Mouse (Mus musculus) cerebellum, postnatal 25 days (tissue): Measurements from ENCODE around the gene Nmt2.
A peak's percentile ranks its signal among the peaks of the same experiment; 100 is the strongest.

Experiments
- DNase-seq, 2 experiments: peaks; one replicate each; pipeline ENCODE4 v3.0.0; 2021; ENCODE audit warnings: mixed read lengths in 2 of 2

The Nmt2 gene

DNA sequence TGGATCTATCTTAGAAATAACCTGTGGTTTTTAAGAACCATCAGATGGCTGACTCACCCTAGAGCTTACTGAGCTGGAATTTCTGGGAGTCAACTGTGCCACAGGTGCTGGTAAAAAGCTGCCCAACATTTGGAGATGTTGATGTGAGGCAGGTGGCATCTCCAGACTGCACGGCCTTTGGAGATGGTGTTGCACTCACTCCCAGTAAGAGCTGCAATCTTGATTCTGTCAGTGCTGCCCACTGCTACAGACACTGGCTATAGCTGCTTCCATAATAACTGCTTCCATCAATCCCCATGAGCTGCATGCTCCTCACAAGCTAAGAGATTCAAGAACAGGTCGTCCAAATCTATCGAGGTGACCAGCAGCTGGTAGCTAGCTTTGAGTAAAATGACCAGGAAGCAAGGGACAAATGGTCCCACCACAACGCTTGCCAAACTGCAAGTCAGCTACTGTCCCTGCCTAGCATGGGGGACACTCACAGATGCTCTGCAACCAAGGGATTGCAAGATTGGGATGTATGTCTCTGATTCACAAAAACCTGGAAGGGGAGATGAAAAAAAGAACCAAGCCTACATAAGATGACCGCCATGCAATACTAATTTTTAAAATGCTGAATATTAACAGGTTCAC, 47.2 kb downstream of the Nmt2 start:
- peak; percentile 9 to 23 for DNase-seq

DNA sequence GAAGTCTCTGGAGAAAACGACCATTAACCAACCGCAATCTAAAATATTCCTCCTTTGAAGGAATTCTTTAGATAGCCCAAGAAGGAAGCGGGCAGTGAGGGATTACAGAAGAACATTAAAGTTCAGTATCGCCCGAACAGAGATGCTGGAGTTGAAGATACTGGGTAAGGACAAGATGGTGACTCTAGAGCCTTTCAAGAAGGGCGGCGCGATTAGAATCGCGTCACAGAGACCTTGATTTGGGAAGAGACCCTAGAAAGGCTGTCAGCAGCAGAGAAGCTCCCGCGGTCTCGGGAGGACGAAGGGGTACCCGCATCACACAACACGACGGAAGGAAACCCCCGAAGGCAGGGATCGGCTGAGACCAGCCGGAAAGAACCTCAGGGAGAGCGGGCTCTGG, 48.0 kb downstream of the Nmt2 start:
- no peak for DNase-seq

DNA sequence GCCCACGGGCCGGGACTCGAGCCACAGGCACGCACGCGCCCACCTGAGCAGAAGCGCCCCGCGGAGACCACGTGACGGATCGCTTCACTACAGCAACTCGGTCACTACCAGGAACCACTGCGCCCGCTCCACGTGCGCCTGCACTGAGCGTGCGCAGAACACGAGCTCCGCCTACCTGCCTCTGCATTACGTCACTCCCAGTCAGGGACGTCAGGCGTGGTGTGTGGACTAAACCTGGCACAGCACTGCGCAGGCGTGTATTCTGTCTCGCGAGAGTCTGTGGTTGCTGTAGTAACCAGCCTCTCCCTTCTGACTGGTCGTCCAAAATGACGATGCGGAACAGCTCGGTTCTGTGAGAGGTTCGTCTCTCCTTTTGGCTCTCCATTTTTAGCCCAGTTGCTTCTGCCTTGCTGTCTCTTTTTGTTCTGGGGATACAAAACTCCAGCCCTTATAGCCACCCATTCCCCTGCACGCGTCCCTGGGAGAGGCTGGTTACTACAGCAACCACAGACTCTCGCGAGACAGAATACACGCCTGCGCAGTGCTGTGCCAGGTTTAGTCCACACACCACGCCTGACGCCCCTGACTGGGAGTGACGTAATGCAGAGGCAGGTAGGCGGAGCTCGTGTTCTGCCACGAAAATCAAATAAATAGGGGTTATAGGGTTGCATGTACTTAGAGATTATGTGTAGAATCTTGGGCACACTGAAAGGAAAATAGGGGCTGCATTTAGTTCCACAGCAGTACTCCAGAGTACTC, 48.7 kb downstream of the Nmt2 start, which contains the start of gene Rpp38:
Rpp38 (minus strand) TSS at position 160 of the 759 bp plus-strand sequence.
- peak; percentile 97 for DNase-seq

DNA sequence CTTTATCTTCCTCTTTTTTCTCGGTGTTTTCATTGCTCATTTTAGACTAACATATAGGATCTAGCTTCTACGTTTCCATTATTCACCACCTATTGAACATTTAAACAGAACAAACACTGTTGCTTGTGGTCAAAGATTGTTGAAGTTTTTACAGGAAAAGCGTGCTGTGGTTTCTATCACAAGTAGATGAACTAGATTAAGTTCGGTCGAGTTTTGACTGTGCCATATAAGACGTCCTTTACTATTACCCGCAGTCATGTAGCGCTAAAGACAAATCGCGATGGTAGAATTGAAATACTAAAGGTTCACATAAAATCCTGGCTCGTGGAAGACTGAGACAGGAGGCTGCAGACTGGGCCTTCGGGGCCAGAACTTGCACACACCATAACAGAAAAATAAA, 49.7 kb downstream of the Nmt2 start:
- no peak for DNase-seq

DNA sequence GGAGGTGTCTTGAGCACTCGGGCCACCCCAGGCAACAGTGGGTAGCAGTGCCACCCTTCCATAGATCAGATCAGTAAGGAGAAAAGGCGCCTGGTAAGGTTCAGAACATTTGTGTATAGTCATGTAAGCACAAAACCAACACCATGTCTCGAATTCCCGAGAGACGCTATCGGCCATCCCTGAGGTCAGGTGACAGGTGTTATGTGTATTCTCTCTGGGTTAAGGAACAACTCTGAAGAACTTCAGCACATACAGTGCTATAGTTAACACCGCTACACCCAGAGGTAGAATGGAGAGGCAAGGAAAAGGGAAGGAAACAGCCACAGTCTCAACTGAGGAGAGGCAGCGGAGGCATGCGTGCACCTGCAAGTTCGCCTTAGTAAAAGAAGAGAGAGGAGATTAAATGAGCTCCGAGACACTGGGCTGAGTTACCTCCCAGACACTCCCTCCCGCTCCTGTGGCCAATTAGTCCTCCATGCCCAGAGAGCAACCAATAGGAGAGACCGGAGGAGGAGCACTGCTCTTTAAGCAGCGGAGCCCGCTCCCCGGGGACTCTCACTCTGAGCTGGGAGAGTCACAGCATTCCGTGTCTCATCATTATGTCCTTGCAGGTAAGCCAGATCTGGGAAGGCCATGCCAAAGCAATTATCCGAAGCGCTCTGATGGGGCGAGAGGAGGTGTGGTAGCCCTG, 51.7 kb downstream of the Nmt2 start, which contains the start of gene Acbd7:
Acbd7 (plus strand) TSS at position 558 of the 691 bp plus-strand sequence.
- DNase-seq, result peak; percentile 62 to 76

DNA sequence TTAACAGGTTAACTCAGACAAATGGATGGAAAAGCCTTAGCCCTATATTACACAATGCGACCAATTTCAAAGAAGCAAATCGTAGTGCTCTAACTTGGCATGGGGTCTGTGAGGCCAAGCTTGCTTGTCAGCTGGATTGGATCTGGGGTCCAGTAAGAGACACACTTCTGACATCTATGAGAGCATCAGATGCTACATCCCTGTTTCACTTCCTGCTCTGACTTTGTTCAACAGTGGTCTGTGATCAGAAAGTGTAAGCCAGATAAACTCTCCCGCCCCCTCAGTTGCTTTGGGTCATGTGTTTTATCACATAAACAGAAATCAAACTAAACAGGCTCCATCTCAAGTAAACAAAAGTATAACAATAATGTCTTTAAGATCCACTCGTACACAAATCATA, 64.4 kb downstream of the Nmt2 start:
- no peak for DNase-seq

DNA sequence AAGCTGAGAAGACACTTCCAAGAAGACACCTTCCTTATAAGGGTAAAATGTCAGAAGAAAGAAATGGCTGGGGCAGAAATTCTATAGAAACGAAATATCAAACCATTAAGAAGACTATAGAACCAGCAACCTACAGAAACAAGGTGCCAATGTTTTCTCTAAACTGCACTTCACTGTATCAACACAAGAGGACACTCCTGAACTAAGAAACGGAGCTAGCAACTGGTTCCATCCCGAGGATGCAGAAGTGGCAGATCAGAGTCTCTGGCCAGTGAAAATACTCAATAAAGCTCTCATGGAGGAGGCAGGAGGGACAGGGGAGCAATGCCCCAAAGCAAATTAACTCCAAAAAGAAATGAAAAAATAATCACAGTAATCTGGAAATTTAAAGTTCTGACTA, 64.9 kb downstream of the Nmt2 start:
- peak in 1 of 2 experiments; percentile 21 for DNase-seq

DNA sequence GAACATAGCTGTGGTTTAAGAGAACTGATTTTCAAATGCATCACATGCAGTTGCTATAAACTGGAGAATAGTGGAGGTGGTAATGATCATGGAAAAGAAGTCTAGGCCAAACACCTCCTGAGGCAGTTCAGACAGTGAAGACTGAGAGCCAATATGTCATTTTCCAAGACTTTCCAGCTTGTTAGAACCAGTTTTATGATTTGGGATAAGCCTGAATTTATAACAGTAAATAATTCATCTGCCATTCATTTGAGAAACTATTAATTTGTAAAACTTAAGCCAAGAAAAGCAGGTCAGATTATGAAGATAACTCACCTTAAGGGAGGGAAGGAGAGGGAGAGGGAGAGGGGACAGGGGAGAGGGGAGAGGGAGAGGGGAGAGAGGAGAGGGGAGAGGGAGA, 69.1 kb downstream of the Nmt2 start:
- DNase-seq, result no peak

DNA sequence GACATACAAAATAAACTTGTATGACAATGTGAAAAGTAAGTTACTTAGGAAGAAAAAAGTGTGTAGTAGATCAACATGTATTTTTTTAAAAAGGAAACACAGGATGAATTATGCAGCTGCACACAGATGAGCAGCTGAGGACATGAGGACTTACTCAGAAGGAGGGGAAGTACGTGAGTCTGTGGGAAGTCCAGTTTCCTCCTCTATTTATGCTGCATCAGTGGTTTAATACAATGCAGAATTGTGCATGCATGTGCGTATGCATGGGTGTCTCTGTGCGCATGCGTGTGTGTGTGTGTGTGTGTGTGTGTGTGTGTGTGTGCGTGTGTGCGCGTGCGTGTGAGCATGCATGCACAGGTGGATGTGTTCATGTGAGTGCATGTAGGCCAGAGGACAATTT, 71.8 kb downstream of the Nmt2 start:
- no peak for DNase-seq

DNA sequence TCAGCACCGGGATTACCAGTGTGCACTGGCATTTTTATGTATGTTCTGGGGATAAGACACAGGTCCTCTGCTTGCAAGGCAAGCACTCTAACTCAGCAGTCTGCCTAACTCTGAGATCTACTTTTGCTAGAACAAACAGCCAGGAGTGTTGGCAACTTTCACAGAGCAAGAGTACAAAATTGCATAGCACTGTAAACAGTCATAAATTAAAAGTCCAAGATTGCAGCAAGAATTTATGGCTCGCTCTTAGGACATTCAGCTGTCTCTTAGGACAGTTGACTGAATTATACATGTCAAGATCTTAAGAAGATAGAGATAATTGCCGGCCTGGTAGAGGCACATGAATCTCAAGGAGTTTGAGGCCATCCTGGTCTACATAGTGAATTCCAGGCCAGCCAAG, 72.3 kb downstream of the Nmt2 start:
- no peak for DNase-seq

DNA sequence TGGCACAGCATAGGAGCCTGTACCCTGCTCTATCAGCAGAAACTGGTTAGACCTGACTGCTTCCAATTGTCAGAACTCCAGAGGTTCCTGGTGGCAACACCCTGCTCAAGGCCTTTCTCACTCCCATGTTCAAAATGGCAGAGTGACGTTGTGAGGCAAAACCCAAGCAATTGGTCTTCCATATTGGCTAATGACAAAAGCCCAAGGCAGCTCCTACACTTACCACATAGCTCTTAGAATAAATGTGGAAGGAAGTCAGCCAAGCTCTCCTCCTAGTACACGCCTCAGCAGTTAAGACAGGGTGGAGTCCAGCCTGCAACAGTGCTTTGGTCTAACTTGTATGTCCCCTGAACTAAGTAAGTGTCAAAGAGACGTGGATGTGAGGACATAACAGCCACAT, 73.9 kb downstream of the Nmt2 start:
- no peak for DNase-seq

DNA sequence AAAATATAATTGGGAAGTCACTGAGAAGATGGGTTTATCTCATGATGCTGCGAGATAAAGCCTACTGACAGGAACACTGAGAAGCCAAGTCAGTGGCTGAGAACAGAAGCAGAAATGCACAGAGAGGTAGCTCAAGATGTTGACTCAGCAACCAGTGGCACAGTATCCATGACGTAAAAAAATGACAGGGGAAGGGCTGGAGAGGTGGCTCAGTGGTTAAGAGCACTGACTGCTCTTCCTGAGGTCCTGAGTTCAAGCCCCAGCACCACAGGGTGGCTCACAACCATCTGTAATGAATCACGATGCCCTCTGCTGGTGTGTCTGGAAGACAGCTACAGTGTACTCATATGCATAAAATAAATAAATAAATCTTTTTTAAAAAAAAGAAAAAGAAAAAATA, 77.1 kb downstream of the Nmt2 start:
- DNase-seq, result no peak

DNA sequence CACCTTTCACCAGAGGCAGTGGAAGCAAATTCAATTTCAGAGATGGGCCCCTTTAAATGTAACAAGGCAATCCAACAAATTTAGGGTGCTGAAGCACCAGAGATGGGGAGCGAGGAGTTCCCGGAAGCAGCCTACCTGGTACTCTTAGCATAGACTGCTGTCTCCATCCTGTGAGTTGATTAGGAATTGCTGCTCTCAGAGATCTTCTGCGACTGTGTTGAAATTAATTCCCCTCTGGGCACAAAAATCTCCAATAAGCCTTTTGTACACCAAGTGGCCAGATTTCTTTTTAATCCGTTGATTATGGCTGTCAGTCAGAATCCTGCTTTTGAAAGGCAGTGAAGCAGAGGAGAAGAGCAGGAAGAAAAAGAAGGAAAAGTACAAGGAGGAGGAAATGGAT, 81.1 kb downstream of the Nmt2 start:
- no peak for DNase-seq
